Mouse (Mus musculus) layer of hippocampus, postnatal 10 days (tissue): ENCODE data around the gene Rtn4rl2. TPM values are rescaled to one million over a fixed set of nuclear protein-coding genes. Genes with fewer than 3 reads are reported as not detected.
A peak's percentile ranks its signal among the peaks of the same experiment; 100 is the strongest.

Experiments
- DNase-seq, 2 experiments: peaks; one replicate each; pipeline ENCODE4 v3.0.0; 2021; ENCODE audit warnings: low spot score in 2 of 2
- total RNA-seq, 2 experiments: library from RNA; stranded (reverse); gene quantifications; 2 replicates each; pipeline ENCODE4 v1.2.3; 2021

Rtn4rl2 gene
- total RNA-seq, 2 experiments from 2014 or later, result 108 to 116 TPM

- DNase-seq, result no peak
Measured at GRCm38 (mm10) chr2:84850407-84851129, 35.9 kb downstream of the Rtn4rl2 start.

GRCm38 (mm10) chr2:84845226-84845625 lies 41.3 kb downstream of the Rtn4rl2 start:
- no peak for DNase-seq

GRCm38 (mm10) chr2:84843654-84844053 lies 42.9 kb downstream of the Rtn4rl2 start:
- no peak for DNase-seq

- DNase-seq, result no peak
Measured at GRCm38 (mm10) chr2:84841905-84842304, 44.6 kb downstream of the Rtn4rl2 start.

- DNase-seq, result no peak
Measured at GRCm38 (mm10) chr2:84840748-84841563, 45.6 kb downstream of the Rtn4rl2 start.

- peak; percentile 47 to 59 for DNase-seq
Measured at GRCm38 (mm10) chr2:84840016-84840747, 46.3 kb downstream of the Rtn4rl2 start.

- DNase-seq, result no peak
Measured at GRCm38 (mm10) chr2:84838993-84839980, 47.2 kb downstream of the Rtn4rl2 start.

GRCm38 (mm10) chr2:84838593-84838949 lies 47.9 kb downstream of the Rtn4rl2 start, which contains the start of gene Slc43a1:
TSS of gene Slc43a1 (plus strand) at chr2:84838850.
- DNase-seq, result no peak

GRCm38 (mm10) chr2:84837817-84838592 lies 48.5 kb downstream of the Rtn4rl2 start:
- DNase-seq, result no peak

GRCm38 (mm10) chr2:84837107-84837506 lies 49.4 kb downstream of the Rtn4rl2 start:
- DNase-seq, result no peak

GRCm38 (mm10) chr2:84831666-84832391 lies 54.7 kb downstream of the Rtn4rl2 start:
- DNase-seq, result peak; percentile 92

GRCm38 (mm10) chr2:84827283-84827920 lies 59.1 kb downstream of the Rtn4rl2 start:
- peak in 1 of 2 experiments; percentile 25 for DNase-seq

- peak; percentile 84 to 88 for DNase-seq
Measured at GRCm38 (mm10) chr2:84826488-84827282, 59.8 kb downstream of the Rtn4rl2 start, which contains the start of gene Timm10. TSS of gene Timm10 (plus strand) at chr2:84826997.

- no peak for DNase-seq
Measured at GRCm38 (mm10) chr2:84823237-84823636, 63.3 kb downstream of the Rtn4rl2 start.

- no peak for DNase-seq
Measured at GRCm38 (mm10) chr2:84822552-84822951, 64.0 kb downstream of the Rtn4rl2 start, which contains the start of gene Smtnl1. TSS of gene Smtnl1 (minus strand) at chr2:84822652.
